Mouse (Mus musculus): ENCODE measurements at regions not wholly inside any gene's neighbourhood (a gene's known extent, or its start where the extent isn't known, plus 50 kb on each side); places are given as distances from the start of the nearest gene placed in this dataset.
A peak's percentile ranks its signal among the peaks of the same experiment; 100 is the strongest.

- Histone ChIP-seq H3K27me3 (ENCODE audit: control insufficient read depth, insufficient read depth, low read length) (no peaks in the 10 kb centered on the region), H3K4me2 (ENCODE audit: low read depth, low read length) (peak overlapping the region; percentile 18; the same call in 1 of the 2 replicates), H3K4me3 (ENCODE audit: low read depth, low read length) (no peak overlapping the region), H3K4me1 (ENCODE audit: control insufficient read depth, insufficient read depth, low read length) (no peaks in the 10 kb centered on the region), H3K36me3 (ENCODE audit: control insufficient read depth, insufficient read depth, low read length) (no peaks in the 10 kb centered on the region), H3K9me3 (ENCODE audit: control insufficient read depth, low read length) (no peaks in the 10 kb centered on the region), H3K27ac (ENCODE audit: low read depth, low read length) (no peak overlapping the region), H3K9ac (replicated peaks; ENCODE audit: low read depth, low read length) (no peak overlapping the region)
- 7% methylated on average over 13 of the region's 13 CpGs for WGBS
- peak; percentile 83 for ATAC-seq (ENCODE audit: low read depth)
These were observed 110.5 kb downstream of the Rergl start for GRCm38 (mm10) chr6:139391307-139391706.

GRCm38 (mm10) chr6:139350939-139351338, 150.8 kb downstream of the Rergl start:
- Histone ChIP-seq H3K27me3 (ENCODE audit: control insufficient read depth, insufficient read depth, low read length) (no peaks in the 10 kb centered on the region), H3K9ac (replicated peaks; ENCODE audit: low read depth, low read length) (no peak overlapping the region), H3K4me1 (ENCODE audit: control insufficient read depth, insufficient read depth, low read length) (no peaks in the 10 kb centered on the region), H3K27ac (ENCODE audit: low read depth, low read length) (no peak overlapping the region), H3K36me3 (ENCODE audit: control insufficient read depth, insufficient read depth, low read length) (no peaks in the 10 kb centered on the region), H3K4me2 (ENCODE audit: low read depth, low read length) (no peak overlapping the region), H3K9me3 (ENCODE audit: control insufficient read depth, low read length) (no peaks in the 10 kb centered on the region), H3K4me3 (ENCODE audit: low read depth, low read length) (no peak overlapping the region)
- 87% methylated on average over 2 of the region's 2 CpGs for WGBS
- no peak for ATAC-seq (ENCODE audit: low read depth)

GRCm38 (mm10) chr6:139325226-139325625, 176.6 kb downstream of the Rergl start:
- H3K9ac ChIP-seq (replicated peaks; ENCODE audit: low read depth, low read length), result no peak overlapping the region
- ATAC-seq (ENCODE audit: low read depth), result no peak
- 93% methylated on average over 7 of the region's 7 CpGs for WGBS
- no peaks in the 10 kb centered on the region for H3K4me1 ChIP-seq (ENCODE audit: control insufficient read depth, insufficient read depth, low read length)
- H3K27ac ChIP-seq (ENCODE audit: low read depth, low read length), result no peak overlapping the region
- H3K27me3 ChIP-seq (ENCODE audit: control insufficient read depth, insufficient read depth, low read length), result no peaks in the 10 kb centered on the region
- no peak overlapping the region for H3K4me2 ChIP-seq (ENCODE audit: low read depth, low read length)
- H3K9me3 ChIP-seq (ENCODE audit: control insufficient read depth, low read length), result no peaks in the 10 kb centered on the region
- H3K4me3 ChIP-seq (ENCODE audit: low read depth, low read length), result no peak overlapping the region
- H3K36me3 ChIP-seq (ENCODE audit: control insufficient read depth, insufficient read depth, low read length), result no peaks in the 10 kb centered on the region

GRCm38 (mm10) chr6:139307651-139308050, 194.1 kb downstream of the Rergl start:
- H3K27ac ChIP-seq (ENCODE audit: low read depth, low read length), result no peak overlapping the region
- H3K4me3 ChIP-seq (ENCODE audit: low read depth, low read length), result no peak overlapping the region
- H3K9ac ChIP-seq (replicated peaks; ENCODE audit: low read depth, low read length), result no peak overlapping the region
- no peak overlapping the region for H3K4me2 ChIP-seq (ENCODE audit: low read depth, low read length)
- no peaks in the 10 kb centered on the region for H3K27me3 ChIP-seq (ENCODE audit: control insufficient read depth, insufficient read depth, low read length)
- no peaks in the 10 kb centered on the region for H3K36me3 ChIP-seq (ENCODE audit: control insufficient read depth, insufficient read depth, low read length)
- 27% methylated on average over 5 of the region's 5 CpGs for WGBS
- ATAC-seq (ENCODE audit: low read depth), result peak; percentile 54; the same call in 1 of the 2 replicates
- no peaks in the 10 kb centered on the region for H3K4me1 ChIP-seq (ENCODE audit: control insufficient read depth, insufficient read depth, low read length)
- H3K9me3 ChIP-seq (ENCODE audit: control insufficient read depth, low read length), result no peaks in the 10 kb centered on the region

GRCm38 (mm10) chr6:139304306-139304705, 197.5 kb downstream of the Rergl start:
- no peak for ATAC-seq (ENCODE audit: low read depth)
- H3K9me3 ChIP-seq (ENCODE audit: control insufficient read depth, low read length), result no peaks in the 10 kb centered on the region
- no peaks in the 10 kb centered on the region for H3K4me1 ChIP-seq (ENCODE audit: control insufficient read depth, insufficient read depth, low read length)
- H3K36me3 ChIP-seq (ENCODE audit: control insufficient read depth, insufficient read depth, low read length), result no peaks in the 10 kb centered on the region
- no peaks in the 10 kb centered on the region for H3K27me3 ChIP-seq (ENCODE audit: control insufficient read depth, insufficient read depth, low read length)
- 84% methylated on average over 2 of the region's 2 CpGs for WGBS
- H3K4me2 ChIP-seq (ENCODE audit: low read depth, low read length), result no peak overlapping the region
- no peak overlapping the region for H3K9ac ChIP-seq (replicated peaks; ENCODE audit: low read depth, low read length)
- no peak overlapping the region for H3K4me3 ChIP-seq (ENCODE audit: low read depth, low read length)
- H3K27ac ChIP-seq (ENCODE audit: low read depth, low read length), result no peak overlapping the region

GRCm38 (mm10) chr6:139295701-139296100, 206.1 kb downstream of the Rergl start:
- no peaks in the 10 kb centered on the region for H3K27me3 ChIP-seq (ENCODE audit: control insufficient read depth, insufficient read depth, low read length)
- H3K9me3 ChIP-seq (ENCODE audit: control insufficient read depth, low read length), result no peaks in the 10 kb centered on the region
- WGBS, result 71% methylated on average over 2 of the region's 2 CpGs
- H3K36me3 ChIP-seq (ENCODE audit: control insufficient read depth, insufficient read depth, low read length), result no peaks in the 10 kb centered on the region
- no peak overlapping the region for H3K27ac ChIP-seq (ENCODE audit: low read depth, low read length)
- no peak overlapping the region for H3K4me3 ChIP-seq (ENCODE audit: low read depth, low read length)
- no peak overlapping the region for H3K4me2 ChIP-seq (ENCODE audit: low read depth, low read length)
- ATAC-seq (ENCODE audit: low read depth), result no peak
- no peak overlapping the region for H3K9ac ChIP-seq (replicated peaks; ENCODE audit: low read depth, low read length)
- H3K4me1 ChIP-seq (ENCODE audit: control insufficient read depth, insufficient read depth, low read length), result no peaks in the 10 kb centered on the region

- H3K27ac ChIP-seq (ENCODE audit: low read depth, low read length), result no peak overlapping the region
- H3K36me3 ChIP-seq (ENCODE audit: control insufficient read depth, insufficient read depth, low read length), result no peaks in the 10 kb centered on the region
- no peak for ATAC-seq (ENCODE audit: low read depth)
- no peaks in the 10 kb centered on the region for H3K4me1 ChIP-seq (ENCODE audit: control insufficient read depth, insufficient read depth, low read length)
- no peak overlapping the region for H3K4me3 ChIP-seq (ENCODE audit: low read depth, low read length)
- no peaks in the 10 kb centered on the region for H3K27me3 ChIP-seq (ENCODE audit: control insufficient read depth, insufficient read depth, low read length)
- no peak overlapping the region for H3K9ac ChIP-seq (replicated peaks; ENCODE audit: low read depth, low read length)
- H3K4me2 ChIP-seq (ENCODE audit: low read depth, low read length), result no peak overlapping the region
- no peaks in the 10 kb centered on the region for H3K9me3 ChIP-seq (ENCODE audit: control insufficient read depth, low read length)
- 63% methylated on average over 4 of the region's 4 CpGs for WGBS
These were observed 222.7 kb downstream of the Rergl start for GRCm38 (mm10) chr6:139279093-139279492.

- Histone ChIP-seq H3K4me3 (ENCODE audit: low read depth, low read length) (no peak overlapping the region), H3K4me1 (ENCODE audit: control insufficient read depth, insufficient read depth, low read length) (no peaks in the 10 kb centered on the region), H3K27ac (ENCODE audit: low read depth, low read length) (no peak overlapping the region), H3K9me3 (ENCODE audit: control insufficient read depth, low read length) (no peaks in the 10 kb centered on the region), H3K4me2 (ENCODE audit: low read depth, low read length) (no peak overlapping the region), H3K9ac (replicated peaks; ENCODE audit: low read depth, low read length) (no peak overlapping the region), H3K36me3 (ENCODE audit: control insufficient read depth, insufficient read depth, low read length) (no peaks in the 10 kb centered on the region), H3K27me3 (ENCODE audit: control insufficient read depth, insufficient read depth, low read length) (no peaks in the 10 kb centered on the region)
- ATAC-seq (ENCODE audit: low read depth), result peak; percentile 49; the same call in 1 of the 2 replicates
- 60% methylated on average over 3 of the region's 3 CpGs for WGBS
These were observed 226.3 kb downstream of the Rergl start for GRCm38 (mm10) chr6:139275512-139275911.

- Histone ChIP-seq H3K36me3 (ENCODE audit: control insufficient read depth, insufficient read depth, low read length) (no peaks in the 10 kb centered on the region), H3K4me2 (ENCODE audit: low read depth, low read length) (no peak overlapping the region), H3K4me3 (ENCODE audit: low read depth, low read length) (no peak overlapping the region), H3K27ac (ENCODE audit: low read depth, low read length) (no peak overlapping the region), H3K4me1 (ENCODE audit: control insufficient read depth, insufficient read depth, low read length) (no peaks in the 10 kb centered on the region), H3K27me3 (ENCODE audit: control insufficient read depth, insufficient read depth, low read length) (no peaks in the 10 kb centered on the region), H3K9ac (replicated peaks; ENCODE audit: low read depth, low read length) (no peak overlapping the region), H3K9me3 (ENCODE audit: control insufficient read depth, low read length) (no peaks in the 10 kb centered on the region)
- WGBS, result 94% methylated on average over 4 of the region's 4 CpGs
- ATAC-seq (ENCODE audit: low read depth), result no peak
These were observed 248.1 kb downstream of the Rergl start for GRCm38 (mm10) chr6:139253704-139254103.
